Mouse (Mus musculus) intestine, embryonic 14.5 days (tissue): ENCODE results near the gene Inava. TPM values are rescaled to one million over a fixed set of nuclear protein-coding genes. Genes with fewer than 3 reads are reported as not detected.

Experiments used
- ATAC-seq: fragments of 200-750 bp; cut with Nextera tagmentation; replicated peaks from 2 replicates; pipeline ENCODE4 v1.8.0; 2017; ENCODE audit warnings: low read depth, moderate number of reproducible peaks, moderate TSS enrichment, moderate library complexity; ENCODE audit not compliant: low FRiP score, low TSS enrichment
- DNase-seq: peaks from one replicate; pipeline ENCODE4 v3.0.0-alpha.2; 2018; ENCODE audit warnings: low spot score
- H3K27ac ChIP-seq: fragments of 300-500 bp; sonication (generic); 2 replicates; pipeline ENCODE4 v1.5.1; 2014; ENCODE audit warnings: low read depth, mild to moderate bottlenecking, control low read depth
- H3K27me3 ChIP-seq: fragments of 300-500 bp; sonication (generic); replicated peaks from 2 replicates; pipeline ENCODE4 v1.6.1; 2014; ENCODE audit warnings: low read length, control low read depth; ENCODE audit not compliant: control insufficient read depth, insufficient read depth
- H3K36me3 ChIP-seq: fragments of 300-500 bp; sonication (generic); 2 replicates; pipeline ENCODE4 v1.6.1; 2014; ENCODE audit warnings: low read length, control low read depth; ENCODE audit not compliant: control insufficient read depth, insufficient read depth
- H3K4me1 ChIP-seq: fragments of 300-500 bp; sonication (generic); replicated peaks from 2 replicates; pipeline ENCODE4 v1.6.1; 2014; ENCODE audit warnings: low read length, control low read depth, mixed read lengths; ENCODE audit not compliant: control insufficient read depth, insufficient read depth
- H3K4me2 ChIP-seq: fragments of 300-500 bp; sonication (generic); 2 replicates; pipeline ENCODE4 v1.6.1; 2014; ENCODE audit warnings: low read length
- H3K4me3 ChIP-seq: fragments of 300-500 bp; sonication (generic); 2 replicates; pipeline ENCODE4 v1.5.1; 2014; ENCODE audit warnings: low read depth, low read length, control low read depth, mixed read lengths
- H3K9ac ChIP-seq: fragments of 300-500 bp; sonication (generic); 2 replicates; pipeline ENCODE4 v1.6.1; 2014; ENCODE audit warnings: mild to moderate bottlenecking, low read length
- H3K9me3 ChIP-seq: fragments of 300-500 bp; sonication (generic); 2 replicates; pipeline ENCODE4 v1.6.1; 2016; ENCODE audit warnings: low read length, control low read depth; ENCODE audit not compliant: control insufficient read depth
- WGBS: fragments of 180-500 bp; shearing (Covaris S2); extraction: QIAGEN DNeasy Blood & Tissue Kit; methylation state at CpG from one replicate; pipeline ENCODE4 v1.1.7; 2014; 5-methylcytosine and 5-hydroxymethylcytosine counted together
- polyA plus RNA-seq: library from polyadenylated mRNA; unstranded; fragments of >200 nt; fragmentation: Nextera tagmentation; extraction: Ambion mirVana; gene quantifications from 2 replicates; pipeline ENCODE4 v1.2.1, GENCODE M21; 2014

Inava gene
- polyA plus RNA-seq, result 30.9 and 32.5 TPM in 2 replicates

DNA sequence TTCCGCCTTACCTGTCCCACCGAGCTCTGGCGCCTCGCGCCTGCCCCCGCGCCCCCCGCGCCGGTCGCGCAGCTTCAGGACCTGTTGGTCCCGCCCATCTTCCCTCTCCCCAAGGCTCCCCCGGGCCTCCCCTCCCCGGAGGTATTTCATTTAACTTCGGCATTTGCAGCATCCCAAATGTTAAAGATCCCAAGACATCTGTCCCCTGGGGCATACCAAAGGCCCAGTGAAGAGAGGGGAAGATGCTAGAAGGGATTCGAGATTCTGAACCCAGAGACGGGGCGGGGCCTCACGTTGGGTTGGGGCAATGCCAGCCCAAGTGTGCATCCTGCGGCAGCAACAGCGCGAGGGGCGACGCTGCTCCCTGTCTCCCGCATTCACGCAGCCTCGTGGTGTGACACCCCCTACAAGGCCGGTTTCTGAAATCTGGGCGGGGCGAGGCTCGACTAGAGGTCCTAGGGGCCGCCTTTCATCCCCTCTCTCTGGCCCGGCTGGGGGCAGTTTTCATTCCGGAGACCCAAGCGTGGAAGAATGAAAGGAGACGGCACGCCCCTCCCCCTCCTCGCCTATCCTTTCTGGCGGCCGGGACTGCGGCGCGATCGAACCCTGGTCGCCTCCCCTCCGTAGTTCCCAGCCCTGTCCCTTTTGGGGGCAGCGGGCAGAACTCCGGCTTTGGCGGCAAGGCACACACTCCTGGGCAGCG is at the start of gene Inava:
Gene Inava (minus strand): TSS at position 373 of the 703 bp plus-strand sequence.
- H3K27ac ChIP-seq, result peak within 1 kb of the TSS; percentile 79
- no peaks in the 10 kb centered on the region for H3K27me3 ChIP-seq
- WGBS, result 2% methylated on average over 50 of the region's 51 CpGs
- DNase-seq, result peak; percentile 91
- peak within 1 kb of the TSS; percentile 77 for H3K4me2 ChIP-seq
- ATAC-seq, result peak; percentile 65
- H3K9ac ChIP-seq, result peak within 1 kb of the TSS; percentile 59
- H3K4me1 ChIP-seq, result peaks cover 29% of the 10 kb centered on the region
- peak within 1 kb of the TSS; percentile 62 for H3K4me3 ChIP-seq
- H3K36me3 ChIP-seq, result no peaks in the 10 kb centered on the region
- no peaks in the 10 kb centered on the region for H3K9me3 ChIP-seq

DNA sequence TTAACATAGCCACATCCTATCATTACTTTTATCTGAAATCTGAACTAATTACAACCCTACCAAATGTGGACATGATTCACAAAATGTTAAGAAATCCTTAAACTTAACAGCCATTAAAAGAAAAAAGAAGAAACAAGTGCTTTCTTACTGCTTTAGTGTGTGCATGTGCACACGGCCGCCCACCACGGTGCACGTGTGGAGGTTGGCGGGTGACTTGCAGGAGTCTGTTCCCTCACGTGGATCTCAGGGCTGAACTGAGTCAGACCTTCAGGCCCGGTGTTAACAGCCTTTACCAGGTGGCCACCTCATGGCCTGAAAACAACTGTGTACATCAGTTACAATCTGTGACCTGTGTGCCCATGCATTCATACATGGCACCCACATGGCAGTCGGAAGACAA is 43.3 kb upstream of the Inava start:
- Histone ChIP-seq H3K4me2 (no peak overlapping the region), H3K4me1 (no peaks in the 10 kb centered on the region), H3K36me3 (peaks cover 92% of the 10 kb centered on the region), H3K27ac (no peak overlapping the region), H3K27me3 (no peaks in the 10 kb centered on the region), H3K4me3 (no peak overlapping the region), H3K9ac (no peak overlapping the region), H3K9me3 (no peaks in the 10 kb centered on the region)
- ATAC-seq, result no peak
- DNase-seq, result no peak
- WGBS, result 91% methylated on average over 8 of the region's 8 CpGs

DNA sequence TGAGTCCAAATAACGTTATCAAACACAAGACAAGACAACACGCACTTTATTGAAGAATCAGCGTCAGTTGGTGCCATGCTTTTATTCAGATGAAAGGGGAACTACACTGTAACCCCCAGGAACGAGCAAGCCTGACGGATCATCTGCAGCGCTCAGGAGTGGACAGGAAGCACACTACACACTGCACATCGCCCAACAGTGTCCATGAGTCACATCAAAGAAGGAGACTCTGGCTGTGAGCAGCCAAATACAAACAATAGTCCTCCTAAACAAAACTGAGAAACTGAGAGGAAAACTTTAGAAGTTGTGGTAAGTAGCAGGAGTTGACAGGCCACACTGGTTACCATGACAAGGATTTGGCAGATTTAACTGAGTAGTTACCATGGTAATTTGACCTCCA is 34.2 kb upstream of the Inava start:
- no peak overlapping the region for H3K4me3 ChIP-seq
- no peaks in the 10 kb centered on the region for H3K4me1 ChIP-seq
- peaks cover 47% of the 10 kb centered on the region for H3K36me3 ChIP-seq
- no peak for DNase-seq
- H3K27ac ChIP-seq, result no peak overlapping the region
- no peak overlapping the region for H3K9ac ChIP-seq
- no peaks in the 10 kb centered on the region for H3K9me3 ChIP-seq
- H3K4me2 ChIP-seq, result no peak overlapping the region
- WGBS, result 80% methylated on average over 7 of the region's 7 CpGs
- H3K27me3 ChIP-seq, result no peaks in the 10 kb centered on the region
- no peak for ATAC-seq

DNA sequence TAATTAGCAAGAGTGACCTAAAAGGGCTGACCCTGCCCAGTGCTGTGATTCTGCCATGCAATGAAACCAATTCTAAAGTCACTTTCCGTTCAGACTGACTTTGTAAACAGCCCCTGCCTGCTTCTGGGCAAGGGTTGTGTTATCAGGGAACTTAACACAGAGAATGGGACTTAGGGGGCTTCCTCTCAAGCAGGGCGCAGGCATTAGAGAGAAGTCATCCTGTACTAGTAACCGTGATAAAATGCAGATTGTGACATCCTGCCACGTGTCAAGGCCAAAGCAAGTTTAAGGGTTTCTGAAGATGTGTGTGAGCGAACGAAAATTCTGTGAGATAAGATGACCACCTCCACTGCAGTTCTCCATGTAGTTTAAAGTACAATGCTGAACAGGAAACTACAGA is 32.1 kb upstream of the Inava start:
- H3K27ac ChIP-seq, result no peak overlapping the region
- no peak for DNase-seq
- H3K27me3 ChIP-seq, result peaks cover 16% of the 10 kb centered on the region
- no peaks in the 10 kb centered on the region for H3K4me1 ChIP-seq
- H3K36me3 ChIP-seq, result peaks cover 27% of the 10 kb centered on the region
- H3K9me3 ChIP-seq, result no peaks in the 10 kb centered on the region
- ATAC-seq, result no peak
- WGBS, result 46% methylated on average over 6 of the region's 6 CpGs
- no peak overlapping the region for H3K9ac ChIP-seq
- H3K4me2 ChIP-seq, result no peak overlapping the region
- no peak overlapping the region for H3K4me3 ChIP-seq

DNA sequence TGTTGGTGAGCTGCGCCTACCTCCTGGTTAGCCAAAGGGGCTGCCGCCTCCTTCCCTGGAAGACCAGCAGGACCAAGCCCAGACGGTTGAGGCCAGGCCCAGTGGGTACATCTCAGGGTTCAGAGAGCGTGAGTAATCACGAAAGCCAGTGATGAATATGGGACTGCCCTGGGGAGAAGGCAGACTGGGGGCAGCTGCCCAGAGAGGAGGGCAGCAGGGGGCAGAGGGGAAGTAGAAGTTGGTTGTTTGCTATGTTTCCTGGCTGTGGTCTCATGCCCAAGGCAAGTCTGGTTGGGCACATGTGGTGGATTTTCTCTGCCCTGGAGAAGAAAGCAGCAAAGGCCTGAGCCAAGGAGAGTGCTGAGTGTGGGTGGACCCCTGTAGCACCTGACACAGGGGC is 29.3 kb upstream of the Inava start:
- Histone ChIP-seq H3K27me3 (peaks cover 42% of the 10 kb centered on the region), H3K27ac (no peak overlapping the region), H3K36me3 (peaks cover 6% of the 10 kb centered on the region), H3K4me2 (no peak overlapping the region), H3K9me3 (no peaks in the 10 kb centered on the region), H3K9ac (no peak overlapping the region), H3K4me1 (peaks cover 8% of the 10 kb centered on the region; the same call in 1 of the 2 replicates), H3K4me3 (no peak overlapping the region)
- 81% methylated on average over 5 of the region's 5 CpGs for WGBS
- ATAC-seq (no peak), DNase-seq (no peak)

DNA sequence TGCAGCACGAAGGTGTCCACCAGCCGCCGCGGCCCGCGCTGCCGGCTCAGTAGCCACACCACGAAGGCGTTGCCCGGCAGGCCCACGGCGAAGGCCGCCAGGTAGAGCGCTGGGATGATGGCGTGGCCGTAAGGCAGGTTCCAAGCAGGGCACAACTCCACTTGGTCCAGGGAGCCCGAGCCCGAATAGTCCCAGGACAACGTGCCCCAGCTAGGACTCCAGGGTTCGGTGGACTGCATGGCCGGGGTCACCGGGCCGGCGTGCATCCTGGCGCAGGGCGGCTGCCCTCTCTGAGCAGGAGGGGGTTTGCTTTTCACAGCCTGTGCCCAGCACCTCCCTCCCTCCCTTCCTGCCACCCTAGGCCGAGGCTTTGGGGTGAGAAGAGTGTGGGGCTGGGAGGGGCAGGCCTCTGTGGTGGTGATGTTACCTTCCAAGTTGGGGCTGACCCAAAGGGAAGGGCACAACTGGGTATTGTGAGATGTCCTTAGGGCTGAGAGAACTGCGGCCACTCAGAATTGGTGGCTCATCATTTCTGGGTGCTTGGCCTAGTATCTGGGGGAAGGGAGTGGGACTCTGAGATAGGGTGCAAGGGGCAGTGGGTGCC is 26.7 kb upstream of the Inava start, which contains the start of gene Gpr25:
Gene Gpr25 (minus strand): TSS at position 239 of the 604 bp plus-strand sequence.
- peak within 1 kb of the TSS; percentile 88 for H3K4me2 ChIP-seq
- 8% methylated on average over 28 of the region's 28 CpGs for WGBS
- no peak within 1 kb of the TSS for H3K27ac ChIP-seq
- H3K4me3 ChIP-seq, result peak within 1 kb of the TSS; percentile 50
- no peaks in the 10 kb centered on the region for H3K9me3 ChIP-seq
- H3K27me3 ChIP-seq, result peaks cover 61% of the 10 kb centered on the region
- no peaks in the 10 kb centered on the region for H3K36me3 ChIP-seq
- peak; percentile 62 for DNase-seq
- peaks cover 8% of the 10 kb centered on the region; the same call in 1 of the 2 replicates for H3K4me1 ChIP-seq
- ATAC-seq, result no peak; the same call in none of the 2 replicates
- H3K9ac ChIP-seq, result peak within 1 kb of the TSS; percentile 40

DNA sequence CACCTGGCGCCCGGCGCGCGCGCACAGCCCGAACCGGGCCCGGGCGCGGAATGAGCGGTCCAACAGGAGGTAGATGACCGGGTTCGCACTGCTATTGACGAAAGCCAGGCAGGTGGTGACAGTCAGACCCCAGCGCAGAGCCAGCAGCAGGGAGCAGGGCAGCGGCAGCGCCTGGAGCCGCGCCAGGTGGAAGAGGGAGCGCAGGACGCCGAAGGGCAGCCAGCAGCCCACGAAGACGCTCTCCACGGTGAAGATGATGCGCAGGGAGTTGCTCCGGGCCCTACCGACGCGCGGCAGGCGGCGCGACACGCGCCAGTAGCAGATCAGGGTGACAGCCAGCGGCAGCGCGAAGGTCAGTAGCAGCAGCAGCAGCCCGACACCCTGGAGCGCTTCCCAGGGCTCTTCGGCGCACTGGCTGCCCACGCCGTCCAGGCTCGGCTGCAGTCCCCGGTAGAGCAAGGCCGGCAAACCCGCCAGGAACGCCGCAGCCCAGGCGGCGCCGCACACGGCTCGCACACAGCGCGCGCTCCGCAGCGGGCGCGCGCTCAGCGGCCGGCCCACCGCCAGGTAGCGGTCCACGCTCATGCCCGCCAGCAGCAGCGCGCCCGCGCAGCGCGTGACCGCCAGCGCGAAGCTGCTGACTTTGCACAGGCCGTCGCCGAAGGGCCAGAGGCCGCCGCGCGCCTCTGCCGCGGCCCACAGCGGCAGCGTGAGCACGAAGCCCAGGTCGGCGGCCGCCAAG is 26.0 kb upstream of the Inava start:
- Histone ChIP-seq H3K27me3 (peaks cover 61% of the 10 kb centered on the region), H3K9me3 (no peaks in the 10 kb centered on the region), H3K27ac (no peak overlapping the region), H3K36me3 (no peaks in the 10 kb centered on the region), H3K4me2 (peak overlapping the region; percentile 88), H3K9ac (peak overlapping the region; percentile 40), H3K4me3 (peak overlapping the region; percentile 50), H3K4me1 (peaks cover 8% of the 10 kb centered on the region; the same call in 1 of the 2 replicates)
- DNase-seq (peak; percentile 72), ATAC-seq (peak; percentile 72)
- under 1% methylated on average over 88 of the region's 95 CpGs for WGBS

DNA sequence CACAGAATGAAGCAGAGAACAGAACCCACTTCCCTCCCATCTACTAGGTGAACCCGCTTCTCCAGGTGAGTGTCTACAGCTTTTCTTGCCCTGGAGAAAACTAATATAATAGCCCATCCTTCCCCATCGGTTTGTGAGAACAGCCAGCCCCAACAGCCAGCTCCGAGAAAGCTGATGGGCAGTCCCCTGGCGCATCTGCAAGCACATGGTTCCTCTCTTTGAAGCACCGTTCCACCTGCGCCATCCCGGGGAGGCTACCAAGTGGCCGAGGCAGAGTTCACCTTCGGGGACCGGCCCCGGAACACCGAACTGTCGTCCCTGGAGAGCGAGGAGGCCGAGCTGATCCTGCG is 25.5 kb upstream of the Inava start:
- Histone ChIP-seq H3K9ac (no peak overlapping the region), H3K4me3 (peak overlapping the region; percentile 50), H3K4me2 (peak overlapping the region; percentile 88), H3K36me3 (no peaks in the 10 kb centered on the region), H3K27me3 (peaks cover 61% of the 10 kb centered on the region), H3K9me3 (no peaks in the 10 kb centered on the region), H3K4me1 (peaks cover 8% of the 10 kb centered on the region; the same call in 1 of the 2 replicates), H3K27ac (no peak overlapping the region)
- WGBS, result 4% methylated on average over 16 of the region's 16 CpGs
- no peak for ATAC-seq
- no peak for DNase-seq
